Mouse (Mus musculus) mouse trophoblast stem cell (cell line): Measurements from ENCODE around the gene Ano1.

Source experiments
- in situ Hi-C, 2 experiments: fragments of 300-500 bp; cut with MseI, MboI; formaldehyde crosslinking; loops; 2 replicates in 1 of 2; 3 replicates in 1 of 2; pipeline ENCODE4 v1.15.1; 2025

Ano1 gene

GRCm38 (mm10) chr7:144717736-144718135 lies 34.0 kb downstream of the Ano1 start:
- in situ Hi-C loops: no loop called here

GRCm38 (mm10) chr7:144697870-144698269 lies 53.9 kb downstream of the Ano1 start:
- in situ Hi-C loops: no loop called here

GRCm38 (mm10) chr7:144696764-144697704 lies 54.7 kb downstream of the Ano1 start:
- in situ Hi-C loops: no loop called here

- in situ Hi-C loops: no loop called here
Observed at GRCm38 (mm10) chr7:144689855-144690254, 61.9 kb downstream of the Ano1 start.

GRCm38 (mm10) chr7:144689136-144689535 lies 62.6 kb downstream of the Ano1 start:
- in situ Hi-C loops: no loop called here

DNA sequence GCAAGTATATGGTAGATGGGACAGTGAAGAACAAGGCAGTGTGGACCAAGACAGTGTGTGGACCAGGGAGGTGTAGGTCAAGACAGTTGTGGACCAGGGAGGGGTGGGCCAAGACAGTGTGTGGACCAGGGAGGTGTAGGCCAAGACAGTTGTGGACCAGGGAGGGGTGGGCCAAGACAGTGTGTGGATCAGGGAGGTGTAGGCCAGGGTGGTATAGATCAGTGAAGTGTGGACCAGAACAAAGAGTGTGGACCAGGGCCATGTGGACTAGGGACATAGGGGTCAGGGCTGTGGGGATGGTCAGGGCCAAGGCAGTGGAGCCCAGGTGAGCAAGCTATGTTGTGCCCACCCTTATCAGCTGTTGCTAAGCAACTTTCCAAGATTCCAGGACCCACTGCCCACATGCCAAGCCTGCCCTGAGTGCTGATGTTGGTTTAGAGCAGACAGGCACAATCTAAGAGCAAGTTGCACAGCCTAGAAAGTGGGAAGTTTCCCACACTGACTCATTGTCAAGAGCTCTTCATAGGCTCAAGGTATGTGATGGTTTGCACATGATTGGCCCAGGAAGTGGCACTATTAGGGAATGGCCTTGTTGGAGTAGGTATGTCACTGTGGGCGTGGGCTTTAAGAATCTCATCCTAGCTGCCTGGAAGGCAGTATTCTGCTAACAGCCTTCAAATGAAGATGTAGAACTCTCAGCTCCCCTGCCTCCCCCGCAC lies 64.0 kb downstream of the Ano1 start:
- in situ Hi-C loops: no loop called here

DNA sequence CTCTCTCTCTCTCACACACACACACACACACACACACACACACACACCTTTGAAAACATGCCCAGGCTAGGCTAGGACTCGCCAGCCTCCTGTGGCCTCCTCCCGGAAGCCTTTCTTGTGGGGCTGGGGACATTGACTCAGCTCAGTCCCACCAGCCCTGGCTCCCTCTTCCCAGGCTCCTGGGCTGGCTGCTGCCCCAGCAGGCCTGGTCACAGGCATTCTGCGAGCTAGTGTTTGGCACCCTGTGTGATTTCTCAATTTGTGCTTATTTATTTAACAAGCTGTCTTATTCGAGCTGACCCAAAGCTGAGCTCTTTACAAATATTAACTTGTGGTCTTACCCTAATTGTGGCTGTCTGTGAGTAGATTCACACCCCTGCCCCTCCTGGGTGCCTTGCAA lies 66.8 kb downstream of the Ano1 start:
- in situ Hi-C loops: no loop called here

DNA sequence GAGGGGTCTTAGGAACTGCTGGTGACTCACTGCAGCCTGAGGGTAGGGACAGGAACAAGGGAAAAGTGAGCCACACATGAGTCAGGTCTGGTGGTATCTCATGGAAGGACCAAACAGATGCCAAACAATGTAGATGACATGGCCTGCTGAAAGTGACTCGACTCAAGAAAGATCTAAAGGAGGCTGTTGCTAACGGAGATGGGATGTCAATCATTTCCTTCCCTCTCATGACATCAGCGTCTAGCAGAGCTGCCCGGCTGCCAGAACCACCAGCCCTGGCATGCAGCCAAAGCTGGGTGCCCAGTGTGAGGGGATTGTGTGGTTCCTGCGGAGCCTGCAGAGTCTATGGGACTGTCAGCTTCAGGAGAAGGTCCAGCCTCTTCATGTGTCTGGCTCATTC lies 67.3 kb downstream of the Ano1 start:
- in situ Hi-C loops: no loop called here

DNA sequence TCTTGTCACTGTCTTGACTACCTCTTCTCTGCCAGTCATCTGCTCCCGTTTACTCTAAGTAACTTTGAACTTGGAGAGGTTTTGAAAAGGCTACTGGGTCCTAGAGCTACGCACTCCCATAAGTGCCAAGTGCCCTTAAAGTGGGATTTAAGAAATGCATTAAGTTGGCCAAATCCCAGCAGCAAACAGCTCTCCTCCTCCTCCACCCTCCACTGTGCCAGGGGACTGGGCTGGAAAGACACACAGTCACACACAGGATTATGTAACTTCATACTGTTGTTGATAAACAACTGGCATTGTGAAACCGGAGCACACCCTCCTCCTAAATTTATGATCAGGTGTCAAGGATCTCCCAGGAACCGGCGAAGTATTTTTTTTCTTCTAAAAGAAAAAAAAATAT lies 71.7 kb downstream of the Ano1 start:
- in situ Hi-C loops: no loop called here

DNA sequence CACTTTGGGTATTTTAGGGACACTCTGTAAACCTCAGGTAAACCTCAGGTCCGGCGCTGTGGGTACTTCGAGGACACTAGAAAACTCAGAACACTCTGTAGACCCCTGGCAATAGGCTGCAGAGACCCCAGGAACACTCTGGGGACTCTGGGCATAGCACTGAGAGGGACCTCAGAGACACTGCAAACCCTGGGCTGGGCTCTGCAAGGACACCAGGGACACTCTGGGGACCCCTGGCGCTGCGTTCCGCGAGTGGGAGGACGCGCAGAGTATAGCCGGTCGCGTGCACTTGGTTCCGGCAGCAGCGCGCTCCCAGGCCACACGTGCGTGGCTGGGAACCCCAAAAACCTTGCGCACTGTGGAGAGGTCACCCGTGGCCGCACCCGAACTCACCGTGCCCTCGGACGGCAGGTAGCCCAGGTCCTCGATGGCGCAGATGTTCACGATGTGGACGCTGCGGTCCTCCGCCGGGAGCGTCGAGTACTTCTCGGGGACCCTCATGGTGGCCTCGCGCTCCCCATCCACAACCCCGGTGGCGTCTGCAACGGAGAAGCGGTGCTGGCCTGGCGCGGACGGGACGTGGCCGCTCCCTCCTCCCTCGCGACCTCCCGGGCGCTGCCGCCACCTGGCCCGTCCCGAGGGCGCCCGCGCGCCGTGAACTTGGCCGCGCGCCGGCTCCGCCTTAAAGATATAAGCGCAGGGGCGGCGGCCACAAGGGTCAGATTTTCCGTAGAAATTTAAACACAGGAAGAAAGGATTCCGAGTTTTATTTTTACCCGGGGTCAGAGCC lies 73.3 kb downstream of the Ano1 start:
- in situ Hi-C loops: no loop called here

- in situ Hi-C loops: no loop called here
Observed at GRCm38 (mm10) chr7:144677341-144678086, 74.3 kb downstream of the Ano1 start.

- in situ Hi-C loops: no loop called here
Observed at GRCm38 (mm10) chr7:144675632-144676031, 76.1 kb downstream of the Ano1 start.

DNA sequence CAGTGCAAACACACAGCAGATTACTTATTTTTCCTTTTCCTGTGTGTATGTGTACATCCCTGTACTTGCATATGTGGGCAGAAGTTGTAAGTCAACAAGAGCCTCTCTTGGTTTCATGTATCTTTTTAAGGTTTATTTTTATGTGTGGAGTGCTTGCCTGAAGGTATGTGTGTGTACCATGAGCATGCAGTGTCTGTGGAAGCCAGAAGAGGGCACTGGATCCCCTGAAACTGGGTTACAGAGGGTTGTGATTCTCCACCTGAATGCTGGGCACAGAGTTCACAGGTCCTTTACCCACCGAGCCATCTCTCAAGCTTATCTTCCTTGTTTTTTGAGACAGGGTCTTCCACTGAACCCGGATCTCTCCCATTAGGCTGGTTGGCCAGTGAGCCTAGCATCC lies 81.9 kb downstream of the Ano1 start:
- in situ Hi-C loops: no loop called here

- in situ Hi-C loops: no loop called here
Observed at GRCm38 (mm10) chr7:144668603-144669278, 83.0 kb downstream of the Ano1 start.

DNA sequence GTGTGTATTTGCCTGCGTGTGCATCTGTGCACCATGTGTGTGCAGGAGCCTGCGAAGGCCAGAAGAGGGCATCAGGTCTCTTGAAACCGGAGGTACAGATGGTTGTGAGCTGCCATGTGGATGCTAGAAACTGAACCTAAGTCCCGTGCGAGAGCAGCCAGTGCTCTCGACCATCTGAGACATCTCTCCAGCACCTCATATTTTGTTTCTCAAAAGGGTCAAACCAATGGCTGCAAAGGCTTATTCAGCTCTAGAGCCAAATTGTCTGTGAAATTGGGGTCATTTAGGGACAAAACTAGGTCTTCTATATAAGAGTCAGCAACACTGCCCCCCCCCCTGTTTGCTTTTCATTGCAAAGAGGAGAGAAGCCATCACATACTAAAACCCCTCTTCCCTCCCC lies 84.7 kb downstream of the Ano1 start:
- in situ Hi-C loops: no loop called here

DNA sequence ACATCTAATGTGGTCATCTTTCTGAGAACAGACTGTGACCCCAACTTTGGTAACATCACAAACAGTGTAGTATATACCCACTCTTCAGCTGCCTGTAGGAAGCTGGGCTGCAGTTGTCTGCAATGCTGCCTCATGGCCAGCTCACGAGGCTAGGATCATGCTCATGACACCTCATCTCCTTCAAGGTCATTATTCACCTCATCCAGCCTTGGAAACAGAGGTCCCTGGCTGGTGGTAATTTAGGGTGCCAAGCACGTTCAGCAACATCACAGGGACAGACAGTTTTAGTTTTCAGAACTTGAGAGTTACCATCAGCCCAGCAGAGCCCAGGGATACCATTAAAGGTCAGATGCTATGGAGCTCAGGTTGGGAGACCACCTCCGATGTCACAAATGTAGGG lies 86.2 kb downstream of the Ano1 start:
- in situ Hi-C loops: no loop called here

- in situ Hi-C loops: no loop called here
Observed at GRCm38 (mm10) chr7:144663566-144663965, 88.2 kb downstream of the Ano1 start.

DNA sequence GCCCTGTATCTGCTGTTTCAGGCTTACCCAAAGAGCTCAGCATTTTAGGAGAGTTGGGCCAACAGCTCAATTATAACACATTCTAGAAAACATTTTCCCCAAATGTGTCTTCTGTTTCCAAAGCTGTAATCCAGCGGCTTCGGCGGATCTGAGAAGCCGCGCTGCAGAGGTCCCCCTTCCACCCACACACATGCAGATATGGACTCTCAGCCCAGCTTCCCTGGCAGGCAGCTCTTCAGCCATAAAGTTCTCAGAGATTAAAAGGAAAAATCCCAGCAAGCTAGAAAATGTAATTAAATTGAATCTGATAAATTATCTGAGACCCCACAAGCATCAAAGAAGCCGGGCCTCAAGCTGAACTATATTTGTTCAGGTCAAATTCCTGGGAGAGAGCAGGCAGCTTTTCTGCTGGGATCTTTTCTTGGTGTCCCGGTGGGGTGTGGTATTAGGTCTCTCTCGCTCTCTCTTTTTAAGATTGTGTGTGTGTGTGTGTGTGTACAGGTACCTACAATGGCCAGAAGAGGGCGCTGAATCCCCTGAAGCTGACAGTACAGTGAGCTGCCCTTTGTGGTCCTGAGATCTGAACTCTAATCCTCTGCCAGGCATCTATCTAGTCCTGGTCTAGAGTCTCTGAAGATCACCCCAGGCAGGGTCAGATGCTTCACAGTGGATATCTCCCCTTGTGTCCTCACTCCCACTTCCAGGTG lies 95.4 kb downstream of the Ano1 start:
- in situ Hi-C loops: no loop called here

DNA sequence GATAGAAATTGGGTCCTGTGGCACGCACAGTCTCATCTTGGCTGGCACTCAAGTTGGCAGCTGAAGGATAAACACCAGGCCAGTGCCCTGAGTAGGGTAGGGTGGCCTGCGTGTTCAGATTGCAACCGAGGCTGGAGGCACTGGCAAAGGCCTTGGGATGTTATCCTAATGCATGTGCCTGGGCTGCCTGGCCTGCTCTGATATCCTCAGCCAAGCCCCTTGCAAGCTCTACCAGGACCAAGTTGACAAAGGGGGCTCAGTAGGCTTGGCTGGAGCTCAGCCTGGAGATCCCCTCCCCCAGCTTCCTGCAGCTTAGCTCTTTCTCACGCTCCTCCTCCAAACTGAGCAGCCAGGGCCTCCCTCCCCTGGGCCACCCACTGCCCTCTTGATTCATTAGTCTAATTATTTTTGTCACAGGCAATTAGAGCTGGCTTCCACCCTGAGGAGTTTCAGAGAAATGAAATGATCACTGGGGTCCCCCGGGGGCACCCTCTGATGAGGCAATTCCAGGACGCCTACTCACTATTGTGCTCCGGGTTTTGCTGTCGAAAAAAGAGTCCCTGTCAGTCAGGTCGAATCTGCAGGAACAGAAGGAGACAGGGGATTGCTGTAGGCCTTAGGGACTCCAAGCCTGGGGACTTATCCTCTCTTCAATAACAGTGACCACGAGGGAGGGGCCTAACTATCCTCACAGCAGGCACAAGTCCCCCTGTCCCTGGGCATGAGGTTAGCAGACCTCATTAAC lies 97.9 kb downstream of the Ano1 start:
- in situ Hi-C loops: no loop called here
